Mouse (Mus musculus) liver, embryonic 13.5 days (tissue): Measurements from ENCODE around the gene Eid2. TPM values are rescaled to one million over a fixed set of nuclear protein-coding genes. Genes with fewer than 3 reads are reported as not detected.
"Not testable (repeated sequence)": the region's sequence is repeated elsewhere in the genome, so short reads cannot be mapped to it uniquely, and the experiment has no call there.

Experiments
- ATAC-seq: fragments of 200-750 bp; cut with Nextera tagmentation; 2 replicates; pipeline ENCODE4 v1.8.0; 2017; ENCODE audit warnings: low read depth, mild to moderate bottlenecking, moderate number of reproducible peaks, moderate library complexity
- DNase-seq: peaks from one replicate; pipeline ENCODE4 v3.0.0; 2022
- H3K27ac ChIP-seq: fragments of 300-500 bp; sonication (generic); 2 replicates; pipeline ENCODE4 v1.5.1; 2015; ENCODE audit warnings: moderate library complexity, mild to moderate bottlenecking, inconsistent platforms
- H3K27me3 ChIP-seq: fragments of 300-500 bp; sonication (generic); 2 replicates; pipeline ENCODE4 v1.6.1; 2015; ENCODE audit warnings: mild to moderate bottlenecking, inconsistent platforms
- H3K36me3 ChIP-seq: fragments of 300-500 bp; sonication (generic); 2 replicates; pipeline ENCODE4 v1.6.1; 2015; ENCODE audit warnings: mild to moderate bottlenecking, inconsistent platforms
- H3K4me1 ChIP-seq: fragments of 300-500 bp; sonication (generic); replicated peaks from 2 replicates; pipeline ENCODE4 v1.6.1; 2015; ENCODE audit warnings: inconsistent platforms
- H3K4me2 ChIP-seq: fragments of 300-500 bp; sonication (generic); 2 replicates; pipeline ENCODE4 v1.6.1; 2015; ENCODE audit warnings: inconsistent platforms, mild to moderate bottlenecking, moderate library complexity
- H3K4me3 ChIP-seq: fragments of 300-500 bp; sonication (generic); replicated peaks from 2 replicates; pipeline ENCODE4 v1.5.1; 2015; ENCODE audit warnings: mild to moderate bottlenecking, inconsistent platforms
- H3K9ac ChIP-seq: fragments of 300-500 bp; sonication (generic); 2 replicates; pipeline ENCODE4 v1.6.1; 2015; ENCODE audit warnings: mild to moderate bottlenecking, inconsistent platforms
- H3K9me3 ChIP-seq: fragments of 300-500 bp; sonication (generic); replicated peaks from 2 replicates; pipeline ENCODE4 v1.6.1; 2016; ENCODE audit warnings: inconsistent platforms
- WGBS: fragments of 180-500 bp; shearing (Covaris S2); methylation state at CpG from one replicate; pipeline ENCODE4 v1.1.7; 2015; ENCODE audit not compliant: insufficient replicate concordance; 5-methylcytosine and 5-hydroxymethylcytosine counted together
- polyA plus RNA-seq: library from polyadenylated mRNA; unstranded; fragments of >200 nt; fragmentation: Nextera tagmentation; extraction: Ambion mirVana; gene quantifications from 2 replicates; pipeline ENCODE4 v1.2.1, GENCODE M21; 2015

Gene Eid2
- polyA plus RNA-seq: 0.28 and 0.40 TPM in 2 replicates

GRCm38 (mm10) chr7:28267129-28268041, at the start of gene Eid2:
TSS of gene Eid2 (plus strand) at chr7:28267881.
- Histone ChIP-seq H3K27me3 (peaks cover 32% of the 10 kb centered on the region), H3K9me3 (no peaks in the 10 kb centered on the region), H3K27ac (no peak within 1 kb of the TSS), H3K9ac (peak within 1 kb of the TSS; percentile 73), H3K4me2 (peak within 1 kb of the TSS; percentile 74), H3K4me1 (peaks cover 9% of the 10 kb centered on the region), H3K4me3 (peak within 1 kb of the TSS; percentile 67), H3K36me3 (no peaks in the 10 kb centered on the region)
- 6% methylated on average over 57 of the region's 57 CpGs for WGBS
- peak; percentile 48 for DNase-seq
- ATAC-seq: peak; percentile 55

GRCm38 (mm10) chr7:28218951-28219740, 48.5 kb upstream of the Eid2 start:
- WGBS: 80% methylated on average over 20 of the region's 20 CpGs
- H3K36me3 ChIP-seq, ATAC-seq, H3K27ac ChIP-seq, H3K4me1 ChIP-seq, H3K9me3 ChIP-seq, H3K4me2 ChIP-seq, H3K9ac ChIP-seq, DNase-seq, H3K27me3 ChIP-seq, H3K4me3 ChIP-seq: not testable (repeated sequence)

GRCm38 (mm10) chr7:28226836-28227235, 40.8 kb upstream of the Eid2 start:
- not testable (repeated sequence) for H3K9me3 ChIP-seq, H3K27ac ChIP-seq, H3K4me2 ChIP-seq, H3K36me3 ChIP-seq, H3K27me3 ChIP-seq, H3K9ac ChIP-seq, H3K4me1 ChIP-seq, DNase-seq, ATAC-seq, H3K4me3 ChIP-seq
- WGBS: 65% methylated on average over 4 of the region's 4 CpGs

- not testable (repeated sequence) for H3K9ac ChIP-seq, DNase-seq, H3K4me2 ChIP-seq, H3K9me3 ChIP-seq, H3K27ac ChIP-seq, H3K4me3 ChIP-seq, ATAC-seq, H3K36me3 ChIP-seq, H3K4me1 ChIP-seq, H3K27me3 ChIP-seq
- WGBS: 75% methylated on average over 4 of the region's 4 CpGs
Observed at GRCm38 (mm10) chr7:28227421-28227820, 40.3 kb upstream of the Eid2 start.

GRCm38 (mm10) chr7:28243943-28244342, 23.7 kb upstream of the Eid2 start:
- H3K9ac ChIP-seq, H3K36me3 ChIP-seq, H3K27ac ChIP-seq, H3K4me2 ChIP-seq, ATAC-seq, H3K4me3 ChIP-seq, H3K4me1 ChIP-seq, DNase-seq, H3K9me3 ChIP-seq, H3K27me3 ChIP-seq: not testable (repeated sequence)
- 46% methylated on average over 2 of the region's 2 CpGs for WGBS

- H3K9ac ChIP-seq: no peak overlapping the region
- H3K36me3 ChIP-seq: no peaks in the 10 kb centered on the region
- no peaks in the 10 kb centered on the region for H3K27me3 ChIP-seq
- no peak overlapping the region for H3K27ac ChIP-seq
- no peaks in the 10 kb centered on the region for H3K9me3 ChIP-seq
- WGBS: 84% methylated on average over 3 of the region's 3 CpGs
- no peak overlapping the region for H3K4me3 ChIP-seq
- H3K4me1 ChIP-seq: no peaks in the 10 kb centered on the region
- ATAC-seq: no peak
- no peak for DNase-seq
- no peak overlapping the region for H3K4me2 ChIP-seq
Observed at GRCm38 (mm10) chr7:28248957-28249356, 18.7 kb upstream of the Eid2 start.

GRCm38 (mm10) chr7:28251976-28252375, 15.7 kb upstream of the Eid2 start:
- no peak for DNase-seq
- no peaks in the 10 kb centered on the region for H3K36me3 ChIP-seq

GRCm38 (mm10) chr7:28254591-28254990, 13.1 kb upstream of the Eid2 start:
- Histone ChIP-seq H3K27me3 (no peaks in the 10 kb centered on the region), H3K4me2 (no peak overlapping the region), H3K9ac (no peak overlapping the region), H3K4me1 (no peaks in the 10 kb centered on the region), H3K4me3 (no peak overlapping the region), H3K27ac (no peak overlapping the region), H3K9me3 (peaks cover 3% of the 10 kb centered on the region; the same call in 1 of the 2 replicates), H3K36me3 (no peaks in the 10 kb centered on the region)
- WGBS: 47% methylated on average over 6 of the region's 6 CpGs
- no peak for DNase-seq
- ATAC-seq: no peak

More at GRCm38 (mm10) chr7:28251976-28252375, 15.7 kb upstream of the Eid2 start:
- WGBS: 82% methylated on average over 17 of the region's 17 CpGs
- Histone ChIP-seq H3K4me1 (no peaks in the 10 kb centered on the region), H3K4me3 (no peak overlapping the region), H3K27ac (no peak overlapping the region), H3K9ac (no peak overlapping the region), H3K4me2 (no peak overlapping the region), H3K9me3 (peaks cover 3% of the 10 kb centered on the region; the same call in 1 of the 2 replicates), H3K27me3 (no peaks in the 10 kb centered on the region)
- no peak for ATAC-seq

- no peak overlapping the region for H3K4me3 ChIP-seq
- ATAC-seq (no peak), DNase-seq (no peak)
- no peaks in the 10 kb centered on the region for H3K4me1 ChIP-seq
- H3K9ac ChIP-seq: no peak overlapping the region
- H3K4me2 ChIP-seq: no peak overlapping the region
- no peaks in the 10 kb centered on the region for H3K27me3 ChIP-seq
- H3K36me3 ChIP-seq: no peaks in the 10 kb centered on the region
- H3K27ac ChIP-seq: no peak overlapping the region
- H3K9me3 ChIP-seq: peaks cover 3% of the 10 kb centered on the region; the same call in 1 of the 2 replicates
- 68% methylated on average over 6 of the region's 6 CpGs for WGBS
Observed at GRCm38 (mm10) chr7:28255476-28255875, 12.2 kb upstream of the Eid2 start.

GRCm38 (mm10) chr7:28262861-28263260, 4.8 kb upstream of the Eid2 start:
- H3K27ac ChIP-seq: no peak overlapping the region
- DNase-seq: no peak
- H3K4me1 ChIP-seq: peaks cover 3% of the 10 kb centered on the region; the same call in 1 of the 2 replicates
- ATAC-seq: no peak
- no peaks in the 10 kb centered on the region for H3K9me3 ChIP-seq
- H3K9ac ChIP-seq: no peak overlapping the region
- WGBS: 42% methylated on average over 5 of the region's 5 CpGs
- no peak overlapping the region for H3K4me3 ChIP-seq
- no peaks in the 10 kb centered on the region for H3K36me3 ChIP-seq
- H3K4me2 ChIP-seq: no peak overlapping the region
- H3K27me3 ChIP-seq: peaks cover 17% of the 10 kb centered on the region

- no peak overlapping the region for H3K9ac ChIP-seq
- ATAC-seq: peak; percentile 29; the same call in 1 of the 2 replicates
- H3K9me3 ChIP-seq: no peaks in the 10 kb centered on the region
- H3K4me2 ChIP-seq: no peak overlapping the region
- H3K27me3 ChIP-seq: peaks cover 26% of the 10 kb centered on the region
- DNase-seq: peak; percentile 44
- 6% methylated on average over 14 of the region's 15 CpGs for WGBS
- H3K27ac ChIP-seq: no peak overlapping the region
- H3K4me1 ChIP-seq: peaks cover 9% of the 10 kb centered on the region
- H3K36me3 ChIP-seq: no peaks in the 10 kb centered on the region
- H3K4me3 ChIP-seq: no peak overlapping the region
Observed at GRCm38 (mm10) chr7:28263786-28264185, 3.9 kb upstream of the Eid2 start.
